Mouse (Mus musculus) embryonic fibroblast, embryonic 13.5 days (primary cell): ENCODE data around the gene Unc13d. TPM values are rescaled to one million over a fixed set of nuclear protein-coding genes. Genes with fewer than 3 reads are reported as not detected.
"Not testable (repeated sequence)": the region's sequence is repeated elsewhere in the genome, so short reads cannot be mapped to it uniquely, and the experiment has no call there.

Source experiments
- H3K27ac ChIP-seq: 2 replicates; pipeline ENCODE4 v1.5.1; 2012; ENCODE audit warnings: low read length, control low read depth, inconsistent platforms; ENCODE audit not compliant: insufficient read depth
- H3K4me1 ChIP-seq: 2 replicates; pipeline ENCODE4 v1.6.1; 2011; ENCODE audit warnings: low read length; ENCODE audit not compliant: control insufficient read depth, insufficient read depth
- H3K4me3 ChIP-seq: 2 replicates; pipeline ENCODE4 v1.5.1; 2011; ENCODE audit warnings: mild to moderate bottlenecking, control low read depth, low read length; ENCODE audit not compliant: insufficient read depth
- CTCF ChIP-seq: IDR thresholded peaks from 2 replicates; pipeline ENCODE4 v1.5.1; 2011; ENCODE audit warnings: mild to moderate bottlenecking, control low read depth, low read length, moderate library complexity, borderline replicate concordance; ENCODE audit not compliant: insufficient read depth
- POLR2A ChIP-seq: IDR thresholded peaks from 2 replicates; pipeline ENCODE4 v1.6.1; 2011; ENCODE audit warnings: low read depth, mild to moderate bottlenecking, control low read depth, low read length, moderate library complexity
- polyA plus RNA-seq: library from polyadenylated mRNA; stranded (reverse); fragments of >200 nt; gene quantifications from 2 replicates; pipeline ENCODE4 v1.2.4, GENCODE M21; 2011; ENCODE audit warnings: low read depth; ENCODE audit not compliant: missing spikeins, insufficient read length

Gene Unc13d
- polyA plus RNA-seq, 1 experiment: not detected

- Histone ChIP-seq H3K4me1 (peaks cover 6% of the 10 kb centered on the region; the same call in 1 of the 2 replicates), H3K27ac (no peak overlapping the region), H3K4me3 (no peak overlapping the region)
- TF ChIP-seq CTCF (no peak), POLR2A (no peak)
These were observed 22.6 kb upstream of the Unc13d start for GRCm38 (mm10) chr11:116100385-116100784.

- no peak overlapping the region for H3K4me3 ChIP-seq
- TF ChIP-seq POLR2A (no peak), CTCF (no peak)
- peaks cover 4% of the 10 kb centered on the region; the same call in 1 of the 2 replicates for H3K4me1 ChIP-seq
- no peak overlapping the region for H3K27ac ChIP-seq
These were observed 21.7 kb upstream of the Unc13d start for GRCm38 (mm10) chr11:116099462-116099861.

- Histone ChIP-seq H3K27ac (no peak overlapping the region), H3K4me3 (no peak overlapping the region), H3K4me1 (no peaks in the 10 kb centered on the region; the same call in 1 of the 2 replicates)
- TF ChIP-seq CTCF (no peak), POLR2A (no peak)
These were observed 21.1 kb upstream of the Unc13d start for GRCm38 (mm10) chr11:116098711-116099460.

GRCm38 (mm10) chr11:116096213-116097108, 18.7 kb upstream of the Unc13d start:
- H3K4me3 ChIP-seq: no peak overlapping the region
- H3K4me1 ChIP-seq: no peaks in the 10 kb centered on the region
- H3K27ac ChIP-seq: no peak overlapping the region
- TF ChIP-seq CTCF: peak; percentile 22; the same call in 1 of the 2 replicates
- no peak for TF ChIP-seq POLR2A

GRCm38 (mm10) chr11:116095573-116095972, 17.8 kb upstream of the Unc13d start:
- TF ChIP-seq POLR2A (no peak), CTCF (no peak)
- no peaks in the 10 kb centered on the region for H3K4me1 ChIP-seq
- H3K4me3 ChIP-seq: no peak overlapping the region
- H3K27ac ChIP-seq: no peak overlapping the region

GRCm38 (mm10) chr11:116093771-116094565, 16.2 kb upstream of the Unc13d start:
- TF ChIP-seq CTCF (no peak), POLR2A (no peak)
- Histone ChIP-seq H3K4me3 (no peak overlapping the region), H3K27ac (no peak overlapping the region), H3K4me1 (no peaks in the 10 kb centered on the region)

- not testable (repeated sequence) for H3K4me1 ChIP-seq, H3K27ac ChIP-seq, H3K4me3 ChIP-seq
These were observed 15.2 kb upstream of the Unc13d start for GRCm38 (mm10) chr11:116092959-116093358.

GRCm38 (mm10) chr11:116091591-116091990, 13.8 kb upstream of the Unc13d start:
- Histone ChIP-seq H3K27ac (no peak overlapping the region), H3K4me3 (no peak overlapping the region), H3K4me1 (no peaks in the 10 kb centered on the region)
- TF ChIP-seq POLR2A: no peak
- no peak for TF ChIP-seq CTCF

GRCm38 (mm10) chr11:116089545-116089944, 11.8 kb upstream of the Unc13d start:
- no peak for TF ChIP-seq CTCF
- no peak for TF ChIP-seq POLR2A
- Histone ChIP-seq H3K4me1 (peaks cover 2% of the 10 kb centered on the region; the same call in 1 of the 2 replicates), H3K4me3 (no peak overlapping the region), H3K27ac (no peak overlapping the region)
